Mouse (Mus musculus) hindbrain, embryonic 12.5 days (tissue): ENCODE results near the gene Gak. TPM values are rescaled to one million over a fixed set of nuclear protein-coding genes. Genes with fewer than 3 reads are reported as not detected.

ENCODE experiments used
- ATAC-seq: fragments of 200-750 bp; cut with Nextera tagmentation; 2 replicates; pipeline ENCODE4 v1.8.0; 2017; ENCODE audit warnings: moderate TSS enrichment; ENCODE audit not compliant: low FRiP score
- H3K27ac ChIP-seq: fragments of 300-500 bp; sonication (generic); 2 replicates; pipeline ENCODE4 v1.5.1; 2016; ENCODE audit warnings: mild to moderate bottlenecking
- H3K27me3 ChIP-seq: fragments of 300-500 bp; sonication (generic); 2 replicates; pipeline ENCODE4 v1.6.1; 2016; ENCODE audit warnings: mild to moderate bottlenecking
- H3K36me3 ChIP-seq: fragments of 300-500 bp; sonication (generic); 2 replicates; pipeline ENCODE4 v1.6.1; 2016; ENCODE audit warnings: mild to moderate bottlenecking
- H3K4me1 ChIP-seq: fragments of 300-500 bp; sonication (generic); 2 replicates; pipeline ENCODE4 v1.6.1; 2016
- H3K4me2 ChIP-seq: fragments of 300-500 bp; sonication (generic); replicated peaks from 2 replicates; pipeline ENCODE4 v1.6.1; 2016; ENCODE audit warnings: mild to moderate bottlenecking
- H3K4me3 ChIP-seq: fragments of 300-500 bp; sonication (generic); 2 replicates; pipeline ENCODE4 v1.5.1; 2016; ENCODE audit warnings: mild to moderate bottlenecking
- H3K9ac ChIP-seq: fragments of 300-500 bp; sonication (generic); 2 replicates; pipeline ENCODE4 v1.6.1; 2016; ENCODE audit warnings: mild to moderate bottlenecking, moderate library complexity
- H3K9me3 ChIP-seq: fragments of 300-500 bp; sonication (generic); replicated peaks from 2 replicates; pipeline ENCODE4 v1.6.1; 2016; ENCODE audit warnings: mild to moderate bottlenecking
- WGBS: fragments of 180-500 bp; shearing (Covaris S2); methylation state at CpG from one replicate; pipeline ENCODE4 v1.1.7; 2016; 5-methylcytosine and 5-hydroxymethylcytosine counted together
- polyA plus RNA-seq: library from polyadenylated mRNA; unstranded; fragments of >200 nt; fragmentation: Nextera tagmentation; extraction: Ambion mirVana; gene quantifications from 2 replicates; pipeline ENCODE4 v1.2.1, GENCODE M21; 2016

Gak gene
- polyA plus RNA-seq, 1 experiment from 2014 or later, result 54.3 TPM

DNA sequence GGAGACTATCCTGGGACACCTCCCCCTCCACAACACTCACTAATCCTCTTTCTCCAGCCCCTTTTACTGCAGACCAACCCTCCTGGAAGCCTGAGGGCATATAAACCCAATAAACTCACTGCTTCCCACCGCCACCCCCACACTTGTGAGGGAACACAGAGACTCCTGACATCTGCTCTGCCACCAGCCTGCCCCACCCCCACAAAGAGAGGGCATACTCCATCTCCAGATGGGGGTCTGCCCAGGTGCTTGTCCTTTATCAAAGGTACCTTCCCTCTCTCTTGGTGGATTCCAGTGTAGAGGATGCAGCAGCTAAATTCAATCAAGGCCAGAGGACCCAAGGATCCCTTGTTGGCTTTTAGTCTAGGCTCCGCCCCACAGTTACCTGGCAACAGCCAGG lies 108.5 kb downstream of the Gak start:
- ATAC-seq, result no peak
- H3K4me1 ChIP-seq, result no peaks in the 10 kb centered on the region
- H3K27ac ChIP-seq, result no peak overlapping the region
- no peaks in the 10 kb centered on the region for H3K27me3 ChIP-seq
- 72% methylated on average over 2 of the region's 2 CpGs for WGBS
- no peak overlapping the region for H3K4me2 ChIP-seq
- no peaks in the 10 kb centered on the region for H3K9me3 ChIP-seq
- no peak overlapping the region for H3K4me3 ChIP-seq
- H3K9ac ChIP-seq, result no peak overlapping the region
- peaks cover 2% of the 10 kb centered on the region for H3K36me3 ChIP-seq

GRCm38 (mm10) chr5:108520153-108520552 lies 109.4 kb downstream of the Gak start:
- no peaks in the 10 kb centered on the region for H3K9me3 ChIP-seq
- WGBS, result 83% methylated on average over 7 of the region's 7 CpGs
- H3K4me1 ChIP-seq, result no peaks in the 10 kb centered on the region
- no peak for ATAC-seq
- no peaks in the 10 kb centered on the region; the same call in 1 of the 2 replicates for H3K36me3 ChIP-seq
- no peaks in the 10 kb centered on the region for H3K27me3 ChIP-seq
- no peak overlapping the region for H3K4me2 ChIP-seq
- no peak overlapping the region for H3K4me3 ChIP-seq
- no peak overlapping the region for H3K27ac ChIP-seq
- no peak overlapping the region for H3K9ac ChIP-seq

Other genes with a start within 250 kb of the Gak start
- gene Pde6b, start 241.4 kb downstream of the Gak start, polyA plus RNA-seq, result 0.31 and 0.35 TPM in 2 replicates
- gene Atp5k, start 195.3 kb downstream of the Gak start, polyA plus RNA-seq, result 393 and 437 TPM in 2 replicates
- gene Mfsd7a, start 180.9 kb downstream of the Gak start, polyA plus RNA-seq, result 0.12 and 0.13 TPM in 2 replicates
- 39.5 and 42.6 TPM in 2 replicates for gene Pcgf3, start 168.5 kb downstream of the Gak start, polyA plus RNA-seq
- 23.7 and 24.9 TPM in 2 replicates for gene Cplx1, start 79.7 kb downstream of the Gak start, polyA plus RNA-seq
- 21.6 and 22.3 TPM in 2 replicates for gene Tmem175, start within 50 bp of the Gak start, polyA plus RNA-seq
- gene Idua, start 30.6 kb upstream of the Gak start, polyA plus RNA-seq, result 11.2 and 12.9 TPM in 2 replicates
- gene Dgkq, start 39.9 kb upstream of the Gak start, polyA plus RNA-seq, result 21.9 and 23.5 TPM in 2 replicates
- gene Slc26a1, start 45.8 kb upstream of the Gak start, polyA plus RNA-seq, result 1.6 and 1.7 TPM in 2 replicates
- gene Fgfrl1, start 62.6 kb upstream of the Gak start, polyA plus RNA-seq, result 25.3 and 29.4 TPM in 2 replicates
- gene Rnf212, start 145.2 kb upstream of the Gak start, polyA plus RNA-seq, result 0.65 and 0.76 TPM in 2 replicates
- gene Tmed11, start 165.6 kb upstream of the Gak start, polyA plus RNA-seq, result not detected in 2 replicates
- not detected in 2 replicates for gene Vmn2r8, start 179.1 kb upstream of the Gak start, polyA plus RNA-seq
- gene Vmn2r9, start 222.8 kb upstream of the Gak start, polyA plus RNA-seq, result not detected in 2 replicates